Mouse (Mus musculus) stomach, postnatal 0 days (tissue): Measurements from ENCODE around the gene Nudt22. TPM values are rescaled to one million over a fixed set of nuclear protein-coding genes. Genes with fewer than 3 reads are reported as not detected.
A peak's percentile ranks its signal among the peaks of the same experiment; 100 is the strongest.

ENCODE experiments used
- ATAC-seq: fragments of 200-750 bp; cut with Nextera tagmentation; 2 replicates; pipeline ENCODE4 v1.8.0; 2017; ENCODE audit not compliant: low FRiP score, low TSS enrichment
- DNase-seq: peaks from one replicate; pipeline ENCODE4 v3.0.0-alpha.2; 2016; ENCODE audit warnings: low spot score
- H3K27ac ChIP-seq: fragments of 300-500 bp; sonication (generic); replicated peaks from 2 replicates; pipeline ENCODE4 v1.5.1; 2014; ENCODE audit warnings: mild to moderate bottlenecking, control low read depth
- H3K27me3 ChIP-seq: fragments of 300-500 bp; sonication (generic); 2 replicates; pipeline ENCODE4 v1.6.1; 2014; ENCODE audit warnings: low read length; ENCODE audit not compliant: control insufficient read depth, insufficient read depth
- H3K36me3 ChIP-seq: fragments of 300-500 bp; sonication (generic); 2 replicates; pipeline ENCODE4 v1.6.1; 2014; ENCODE audit warnings: low read length, mixed read lengths; ENCODE audit not compliant: control insufficient read depth, insufficient read depth
- H3K4me1 ChIP-seq: fragments of 300-500 bp; sonication (generic); replicated peaks from 2 replicates; pipeline ENCODE4 v1.6.1; 2014; ENCODE audit warnings: antibody characterized with exemption; ENCODE audit not compliant: control insufficient read depth, insufficient read depth
- H3K4me2 ChIP-seq: fragments of 300-500 bp; sonication (generic); replicated peaks from 2 replicates; pipeline ENCODE4 v1.6.1; 2014; ENCODE audit warnings: low read depth, mild to moderate bottlenecking, control low read depth, moderate library complexity
- H3K4me3 ChIP-seq: fragments of 300-500 bp; sonication (generic); 2 replicates; pipeline ENCODE4 v1.5.1; 2014; ENCODE audit warnings: low read depth, low read length, control low read depth
- H3K9ac ChIP-seq: fragments of 300-500 bp; sonication (generic); 2 replicates; pipeline ENCODE4 v1.6.1; 2014; ENCODE audit warnings: mild to moderate bottlenecking, low read length, control low read depth, mixed read lengths
- H3K9me3 ChIP-seq: fragments of 300-500 bp; sonication (generic); 2 replicates; pipeline ENCODE4 v1.6.1; 2016; ENCODE audit warnings: low read length; ENCODE audit not compliant: control insufficient read depth
- CTCF ChIP-seq: IDR thresholded peaks from 2 replicates; pipeline ENCODE4 v1.5.1; 2016; ENCODE audit warnings: antibody characterized with exemption, low read depth, mild to moderate bottlenecking, moderate library complexity
- EP300 ChIP-seq: optimal IDR thresholded peaks from 2 replicates; pipeline ENCODE3; 2016; ENCODE audit warnings: antibody characterized with exemption
- WGBS: fragments of 180-500 bp; shearing (Covaris S2); extraction: QIAGEN DNeasy Blood & Tissue Kit; methylation state at CpG from one replicate; pipeline ENCODE4 v1.1.7; 2014; 5-methylcytosine and 5-hydroxymethylcytosine counted together
- polyA plus RNA-seq: library from polyadenylated mRNA; unstranded; fragments of >200 nt; fragmentation: Nextera tagmentation; extraction: Ambion mirVana; gene quantifications from 2 replicates; pipeline ENCODE4 v1.2.1, GENCODE M21; 2015

The Nudt22 gene
- polyA plus RNA-seq, 1 experiment from 2014 or later: 21.1 TPM

DNA sequence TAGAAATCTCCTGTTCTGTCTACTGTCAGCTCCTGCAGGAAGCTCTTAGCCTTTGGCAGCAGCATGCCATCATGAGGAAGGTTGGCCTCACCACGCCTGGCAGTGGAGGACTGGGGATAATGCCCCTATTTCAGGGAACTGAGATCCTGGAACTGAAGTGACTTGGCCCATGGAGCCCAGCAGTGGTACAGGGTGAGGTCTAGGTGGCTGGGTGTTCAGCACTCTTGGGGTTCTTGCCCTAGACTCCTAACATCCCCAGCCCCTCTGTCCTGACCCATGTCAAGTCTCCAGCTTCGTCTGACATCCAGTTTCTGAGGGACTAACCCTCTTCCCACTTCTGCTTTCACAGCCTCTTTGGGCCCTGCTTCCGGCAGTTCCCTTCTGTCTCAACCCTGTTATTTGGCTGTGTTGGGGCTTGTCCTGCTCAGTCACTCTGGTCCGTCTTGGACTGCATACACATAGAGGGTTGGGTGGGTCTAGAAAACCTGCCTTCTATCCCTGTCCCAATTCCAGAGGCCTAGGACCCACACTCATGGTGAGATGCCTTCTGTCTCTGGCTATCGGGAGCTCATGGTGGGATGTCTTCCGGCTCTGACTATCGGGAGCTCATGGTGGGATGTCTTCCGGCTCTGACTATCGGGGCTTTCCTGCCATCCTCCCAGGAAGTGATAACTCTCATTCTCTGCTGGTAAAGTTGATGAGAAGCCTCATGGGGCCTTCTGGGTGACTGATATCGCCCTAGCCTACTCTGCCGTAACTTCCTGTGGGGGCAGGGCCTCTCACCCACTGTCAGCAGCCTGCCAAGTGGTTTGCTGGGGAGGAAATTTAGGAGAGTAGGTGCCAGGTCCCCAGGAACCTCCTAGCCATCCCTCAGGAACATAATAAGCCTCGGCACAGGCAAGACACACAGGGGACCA, 21.9 kb upstream of the Nudt22 start:
- 72% methylated on average over 12 of the region's 12 CpGs for WGBS
- H3K4me2 ChIP-seq: no peak overlapping the region
- TF ChIP-seq CTCF: no peak
- TF ChIP-seq EP300: no peak
- DNase-seq: no peak
- peak overlapping the region; percentile 53 for H3K27ac ChIP-seq
- no peak overlapping the region for H3K4me3 ChIP-seq
- H3K27me3 ChIP-seq: no peaks in the 10 kb centered on the region
- no peak overlapping the region for H3K9ac ChIP-seq
- ATAC-seq: no peak
- peaks cover 10% of the 10 kb centered on the region; the same call in 1 of the 2 replicates for H3K36me3 ChIP-seq
- no peaks in the 10 kb centered on the region for H3K9me3 ChIP-seq
- no peaks in the 10 kb centered on the region for H3K4me1 ChIP-seq

DNA sequence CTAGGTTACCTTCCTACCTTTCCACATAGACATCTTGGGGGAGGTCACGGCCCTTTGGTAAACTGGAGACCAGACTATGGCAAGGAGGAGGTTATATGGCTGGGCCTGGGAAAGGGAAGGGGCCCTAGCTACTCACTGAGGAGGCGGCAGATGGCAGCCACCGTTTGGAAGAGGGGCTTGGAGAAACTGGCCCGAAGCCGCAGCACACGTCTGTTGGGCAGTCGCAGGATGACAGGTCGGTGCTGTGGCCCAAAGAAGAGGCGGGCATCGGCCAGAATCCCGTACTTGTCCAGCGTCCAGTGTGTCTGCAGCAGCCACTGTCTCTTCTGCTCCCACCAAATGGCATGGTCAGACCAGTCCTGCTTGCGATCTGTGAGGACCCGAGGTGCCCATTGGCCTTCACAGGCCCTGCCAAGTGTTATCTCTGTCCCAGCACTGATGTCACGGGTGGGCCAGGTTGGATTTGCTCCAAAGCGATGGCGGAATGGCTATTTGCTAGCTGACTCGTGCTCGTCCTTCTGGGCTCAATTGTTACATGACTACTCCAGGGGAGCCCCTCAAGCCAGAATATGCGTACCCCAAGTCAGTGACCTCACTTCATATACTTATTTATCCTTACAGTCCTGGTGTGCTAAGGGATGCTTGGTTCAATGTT, 18.7 kb upstream of the Nudt22 start:
- TF ChIP-seq CTCF (no peak), EP300 (no peak)
- WGBS: 92% methylated on average over 20 of the region's 20 CpGs
- Histone ChIP-seq H3K4me3 (no peak overlapping the region), H3K4me1 (no peaks in the 10 kb centered on the region), H3K27ac (no peak overlapping the region), H3K36me3 (no peaks in the 10 kb centered on the region; the same call in 1 of the 2 replicates), H3K27me3 (no peaks in the 10 kb centered on the region), H3K9me3 (no peaks in the 10 kb centered on the region), H3K4me2 (no peak overlapping the region), H3K9ac (no peak overlapping the region)
- DNase-seq: no peak
- no peak for ATAC-seq

DNA sequence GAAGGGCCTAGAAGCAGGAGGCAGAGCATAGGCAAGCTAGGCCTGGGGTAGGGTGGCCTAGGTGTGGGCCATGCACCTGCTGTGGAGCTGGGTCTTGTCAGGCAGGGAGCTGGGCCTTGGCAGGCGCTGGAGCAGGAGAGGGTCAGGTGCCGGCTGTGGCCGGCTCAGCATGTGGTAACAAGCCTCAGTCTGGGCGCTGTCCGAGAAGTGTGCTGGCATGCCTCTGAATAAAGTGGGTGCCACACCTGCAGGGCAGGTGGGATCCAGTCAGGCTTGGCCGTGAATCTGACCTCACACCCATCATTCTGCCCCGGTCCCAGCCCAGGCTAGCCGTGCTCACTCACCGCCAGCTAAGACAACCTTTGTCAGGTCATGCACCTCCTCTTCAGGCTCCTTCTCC, 18.1 kb upstream of the Nudt22 start:
- TF ChIP-seq CTCF (no peak), EP300 (no peak)
- DNase-seq (no peak), ATAC-seq (0 out of 2 replicates have a peak, but pooled peaks have one; percentile 30)
- Histone ChIP-seq H3K9ac (no peak overlapping the region), H3K27me3 (no peaks in the 10 kb centered on the region), H3K4me3 (no peak overlapping the region), H3K27ac (no peak overlapping the region), H3K4me2 (no peak overlapping the region), H3K4me1 (no peaks in the 10 kb centered on the region), H3K36me3 (no peaks in the 10 kb centered on the region; the same call in 1 of the 2 replicates), H3K9me3 (no peaks in the 10 kb centered on the region)
- WGBS: 78% methylated on average over 9 of the region's 9 CpGs

DNA sequence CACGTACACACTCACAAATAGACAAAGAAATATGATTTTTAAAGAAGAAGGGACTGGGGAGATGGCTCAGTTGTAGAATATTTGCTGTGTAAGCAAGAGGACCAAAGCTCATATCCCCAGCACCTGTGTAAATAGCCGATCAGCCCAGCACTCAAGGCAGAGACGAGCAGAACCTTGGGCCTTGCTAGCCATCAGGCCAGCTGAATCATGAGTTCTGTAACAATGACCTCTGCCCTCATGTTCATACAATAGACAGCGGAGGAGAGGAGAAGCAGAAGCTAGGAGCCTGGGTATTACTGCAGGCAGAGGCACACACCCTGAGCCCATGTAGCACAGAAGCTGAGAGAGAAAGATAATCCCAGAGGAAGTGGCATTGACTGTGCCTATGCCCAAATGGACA, 16.5 kb upstream of the Nudt22 start:
- DNase-seq (no peak), ATAC-seq (no peak)
- no peak overlapping the region for H3K27ac ChIP-seq
- 72% methylated on average over 4 of the region's 4 CpGs for whole genome bisulfite sequencing
- no peaks in the 10 kb centered on the region; the same call in 1 of the 2 replicates for H3K36me3 ChIP-seq
- H3K27me3 ChIP-seq: no peaks in the 10 kb centered on the region
- TF ChIP-seq CTCF: no peak
- no peak for TF ChIP-seq EP300
- no peaks in the 10 kb centered on the region for H3K4me1 ChIP-seq
- H3K9ac ChIP-seq: no peak overlapping the region
- no peak overlapping the region for H3K4me2 ChIP-seq
- no peak overlapping the region for H3K4me3 ChIP-seq
- no peaks in the 10 kb centered on the region for H3K9me3 ChIP-seq

DNA sequence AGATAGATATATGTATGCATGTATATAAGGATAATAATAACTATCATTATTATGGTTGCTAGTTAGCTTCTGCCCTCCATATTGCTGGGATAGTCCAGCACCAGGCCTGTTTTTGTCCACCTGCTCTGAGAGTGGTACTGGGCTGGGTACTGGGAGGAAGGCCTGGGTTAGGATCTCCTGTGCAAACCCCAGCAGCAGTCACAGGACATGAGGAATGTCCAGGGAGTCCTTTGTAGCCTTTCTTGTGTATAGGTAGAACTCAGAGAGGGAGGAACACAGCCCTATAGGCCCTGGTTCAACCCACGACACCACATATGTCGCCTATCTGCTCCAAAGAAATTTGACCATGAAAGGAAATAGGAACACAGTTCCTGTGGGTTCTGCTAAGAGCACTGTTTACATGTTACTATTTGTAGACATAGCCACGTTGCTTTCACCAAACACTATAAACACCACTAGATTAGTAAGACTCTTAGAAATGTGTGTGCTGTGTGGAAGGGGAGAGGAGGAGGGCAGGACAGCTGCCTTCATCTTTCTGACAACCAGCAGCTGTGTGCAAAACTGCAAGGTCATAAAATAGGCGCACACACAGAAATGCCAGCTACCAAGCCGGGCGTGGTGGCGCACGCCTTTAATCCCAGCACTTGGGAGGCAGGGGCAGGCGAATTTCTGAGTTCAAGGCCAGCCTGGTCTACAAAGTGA, 11.1 kb upstream of the Nudt22 start:
- no peaks in the 10 kb centered on the region for H3K36me3 ChIP-seq
- peak; percentile 13 for DNase-seq
- no peaks in the 10 kb centered on the region for H3K4me1 ChIP-seq
- no peaks in the 10 kb centered on the region for H3K27me3 ChIP-seq
- no peak overlapping the region for H3K4me3 ChIP-seq
- H3K4me2 ChIP-seq: no peak overlapping the region
- H3K27ac ChIP-seq: peak overlapping the region; percentile 86
- WGBS: 58% methylated on average over 8 of the region's 9 CpGs
- H3K9ac ChIP-seq: no peak overlapping the region
- H3K9me3 ChIP-seq: no peaks in the 10 kb centered on the region
- peak; percentile 62; the same call in 1 of the 2 replicates for ATAC-seq
- no peak for TF ChIP-seq EP300
- no peak for TF ChIP-seq CTCF
